Mouse (Mus musculus) NIH3T3 (cell line): ENCODE results near the gene Tubg2.

Experiments used
- DNase-seq: peaks from one replicate; pipeline ENCODE4 v3.0.0-alpha.2; 2012; ENCODE audit warnings: low read depth

Tubg2 gene

DNA sequence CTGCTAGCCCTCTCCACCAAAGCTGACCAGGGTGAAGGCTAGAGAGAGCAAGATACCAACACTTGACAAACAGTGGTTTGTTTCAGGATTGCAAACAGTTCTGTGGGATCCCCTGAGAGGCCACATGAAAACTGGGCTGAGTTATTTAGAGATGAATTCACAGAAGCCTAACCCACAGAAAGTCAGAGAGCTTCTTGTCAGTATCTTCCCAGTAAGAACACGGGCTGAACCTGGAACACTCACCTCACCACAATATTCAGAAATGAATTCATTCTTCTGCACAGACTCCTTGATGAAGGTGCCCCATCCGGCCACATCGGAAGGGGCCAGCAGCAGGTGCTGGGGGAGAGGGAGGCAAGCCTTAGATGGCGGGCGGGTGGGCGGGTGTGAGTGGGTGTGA lies 38.9 kb downstream of the Tubg2 start:
- no peak for DNase-seq

DNA sequence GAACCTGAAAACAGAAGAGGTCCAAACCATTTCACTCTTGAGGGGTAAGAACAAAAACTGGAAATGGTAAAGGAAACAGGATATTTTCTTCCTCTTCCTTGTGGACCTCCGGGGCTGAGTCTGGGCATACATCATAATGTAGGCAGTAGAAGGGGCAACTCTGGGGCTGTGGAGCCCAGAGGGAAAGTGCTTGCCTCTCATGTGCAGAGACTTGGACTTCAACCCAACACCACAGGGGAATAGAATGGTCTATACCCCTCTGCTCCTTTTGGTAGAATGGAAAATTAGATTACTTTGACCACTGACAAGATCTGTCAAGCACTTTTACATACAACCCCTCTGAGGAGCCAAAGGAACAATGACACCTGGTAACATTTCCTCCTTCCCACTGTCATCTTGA lies 39.4 kb downstream of the Tubg2 start:
- no peak for DNase-seq

DNA sequence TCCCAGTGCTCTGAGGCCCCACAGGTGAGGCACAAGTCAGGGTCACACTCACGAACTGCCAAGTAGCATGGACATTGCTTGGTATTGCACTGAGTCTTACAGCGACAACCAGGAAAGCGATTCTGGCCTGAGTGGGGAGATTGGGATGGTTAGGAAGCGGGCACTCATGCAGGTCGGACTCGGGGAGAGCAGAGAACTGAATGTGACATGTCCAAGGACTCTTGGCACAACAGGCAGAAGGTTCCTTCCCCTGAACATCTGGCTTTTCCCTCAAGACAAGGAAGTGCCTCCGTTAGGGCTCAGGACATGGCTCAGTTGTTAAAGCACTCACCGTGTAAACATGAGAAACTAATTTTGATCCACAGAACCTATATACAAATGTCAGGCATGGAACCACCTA lies 39.9 kb downstream of the Tubg2 start:
- no peak for DNase-seq

- no peak for DNase-seq
Measured at GRCm38 (mm10) chr11:101196175-101196574, 40.5 kb downstream of the Tubg2 start.

GRCm38 (mm10) chr11:101199555-101199954 lies 43.8 kb downstream of the Tubg2 start:
- DNase-seq, result no peak

DNA sequence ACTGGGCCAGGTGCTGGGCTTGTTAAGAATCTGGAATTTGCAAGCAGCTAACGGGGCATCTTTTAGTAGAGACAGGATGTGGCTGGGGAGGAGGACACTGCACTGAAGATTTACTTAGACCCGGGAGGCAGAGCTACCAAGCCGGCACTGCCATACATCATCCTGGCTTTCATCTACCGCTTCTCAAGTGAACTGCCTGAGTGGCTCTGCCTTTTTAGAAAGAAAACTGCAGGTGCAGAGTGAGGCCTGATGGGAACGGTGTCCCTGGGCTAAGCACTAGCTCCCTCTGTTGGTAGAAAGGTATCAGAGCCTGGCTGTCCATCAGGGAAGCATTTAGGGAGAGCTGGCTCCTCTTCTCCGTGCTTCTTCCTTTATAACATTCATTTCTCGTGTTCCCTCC lies 45.3 kb downstream of the Tubg2 start:
- peak; percentile 71 for DNase-seq
